In genomic region chr10:10408166-10408565, GRCm38 (mm10) we compare ENCODE assay signal across 7 mouse cellular contexts.
DNase-seq lines count a peak whose midpoint lies in the region; ATAC-seq lines count a peak whose summit lies in the region.

No protein-coding gene starts in this region.

- no peak overlapping the region for H3K27ac ChIP-seq in hindbrain, embryonic 16.5 days (ENCODE audit: low read depth, low read length)
- H3K27ac ChIP-seq in neural tube, embryonic 12.5 days = no peak overlapping the region

- WGBS in hindbrain, embryonic 16.5 days = 37% methylated on average over 3 of the region's 3 CpGs
- 72% methylated on average over 3 of the region's 3 CpGs for WGBS in neural tube, embryonic 12.5 days

- H3K9ac ChIP-seq in hindbrain, embryonic 16.5 days (ENCODE audit: low read depth, low read length) = no peak overlapping the region
- H3K9ac ChIP-seq in neural tube, embryonic 12.5 days = no peak overlapping the region

- peak; percentile 29 for DNase-seq in left cerebral cortex, adult 11 months (ENCODE audit: low spot score)
- DNase-seq in left cerebral cortex, adult 8-10 months (ENCODE audit: low spot score in 2 of 2) = no peak
- peak; percentile 11 for DNase-seq in R1 (ENCODE audit: low read depth, low spot score)
- peak; percentile 76 for DNase-seq in cerebellum, adult 9-10 months
- no peak for DNase-seq in ovary, postnatal 14 days (ENCODE audit: low spot score)

- H3K4me2 ChIP-seq in hindbrain, embryonic 16.5 days (ENCODE audit: low read length) = no peak overlapping the region
- H3K4me2 ChIP-seq in neural tube, embryonic 12.5 days (replicated peaks) = no peak overlapping the region

- peak; percentile 94 for ATAC-seq in hindbrain, embryonic 16.5 days
- peak; percentile 61; the same call in 1 of the 2 replicates for ATAC-seq in neural tube, embryonic 12.5 days (ENCODE audit: low FRiP score, low read depth)

- no peaks in the 10 kb centered on the region for H3K36me3 ChIP-seq in hindbrain, embryonic 16.5 days (ENCODE audit: control insufficient read depth, insufficient read depth, low read length)
- no peaks in the 10 kb centered on the region for H3K36me3 ChIP-seq in neural tube, embryonic 12.5 days

- no peak overlapping the region for H3K4me3 ChIP-seq in hindbrain, embryonic 16.5 days (ENCODE audit: low read length)
- H3K4me3 ChIP-seq in neural tube, embryonic 12.5 days = no peak overlapping the region

- no peaks in the 10 kb centered on the region for H3K27me3 ChIP-seq in hindbrain, embryonic 16.5 days (replicated peaks; ENCODE audit: control insufficient read depth, insufficient read depth, low read length)
- H3K27me3 ChIP-seq in neural tube, embryonic 12.5 days (replicated peaks) = no peaks in the 10 kb centered on the region

- H3K4me1 ChIP-seq in hindbrain, embryonic 16.5 days (ENCODE audit: control insufficient read depth, insufficient read depth, low read depth, low read length) = no peaks in the 10 kb centered on the region
- no peaks in the 10 kb centered on the region for H3K4me1 ChIP-seq in neural tube, embryonic 12.5 days

- no peaks in the 10 kb centered on the region for H3K9me3 ChIP-seq in hindbrain, embryonic 16.5 days (ENCODE audit: control insufficient read depth, low read length)
- H3K9me3 ChIP-seq in neural tube, embryonic 12.5 days = no peaks in the 10 kb centered on the region

Comparison
In these comparisons a context has a peak if more than half of its experiments do, and no peak if none do; other contexts are left out.
1. DNase-seq: peak in left cerebral cortex, adult 11 months (single experiment), R1 (single experiment) and cerebellum, adult 9-10 months (single experiment); none in left cerebral cortex, adult 8-10 months (0 of 2) and ovary, postnatal 14 days (single experiment).